Mouse (Mus musculus) adipocyte (in vitro differentiated cells): ENCODE results near the gene Kit.

Experiments
- DNase-seq: peaks from one replicate; pipeline ENCODE4 v3.0.0-alpha.2; 2016; ENCODE audit warnings: low spot score

The Kit gene

DNA sequence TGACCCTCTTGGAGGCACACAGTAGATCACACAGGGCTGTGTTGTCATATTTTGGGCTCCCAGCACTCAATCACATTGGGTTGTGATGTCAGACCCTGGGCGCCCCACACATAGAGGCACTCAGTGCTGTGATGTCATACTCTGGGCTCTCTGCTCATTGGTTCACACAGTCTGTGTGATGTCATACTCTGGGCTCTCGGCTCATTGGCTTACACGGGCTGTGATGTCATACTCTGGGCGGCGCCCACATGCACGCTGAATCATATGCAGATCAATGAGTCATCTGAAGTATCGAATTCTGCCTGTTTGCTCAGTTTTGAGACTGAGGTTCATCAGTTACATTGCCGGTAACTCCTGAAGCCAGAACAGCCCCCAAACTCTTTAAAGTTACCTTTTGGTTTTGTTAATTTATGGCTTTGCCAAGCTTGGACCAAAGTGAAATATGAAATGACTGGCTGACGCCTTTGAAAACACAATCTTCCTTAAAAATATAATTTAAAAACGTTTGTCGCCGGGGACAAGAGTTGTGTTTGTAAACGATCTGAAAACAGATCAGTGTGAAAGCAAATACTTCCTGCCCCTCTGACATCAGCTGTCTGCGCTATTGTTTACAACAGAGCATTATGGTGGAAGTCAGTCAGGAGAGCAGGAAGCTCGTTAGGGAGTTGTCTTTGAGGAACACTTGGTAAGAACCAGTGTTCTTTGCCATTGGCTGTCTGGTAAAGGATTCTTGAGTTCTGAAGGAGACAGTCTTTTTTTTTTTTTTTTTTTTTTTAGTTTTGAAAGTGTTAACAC, 15.0 kb downstream of the Kit start:
- no peak for DNase-seq

DNA sequence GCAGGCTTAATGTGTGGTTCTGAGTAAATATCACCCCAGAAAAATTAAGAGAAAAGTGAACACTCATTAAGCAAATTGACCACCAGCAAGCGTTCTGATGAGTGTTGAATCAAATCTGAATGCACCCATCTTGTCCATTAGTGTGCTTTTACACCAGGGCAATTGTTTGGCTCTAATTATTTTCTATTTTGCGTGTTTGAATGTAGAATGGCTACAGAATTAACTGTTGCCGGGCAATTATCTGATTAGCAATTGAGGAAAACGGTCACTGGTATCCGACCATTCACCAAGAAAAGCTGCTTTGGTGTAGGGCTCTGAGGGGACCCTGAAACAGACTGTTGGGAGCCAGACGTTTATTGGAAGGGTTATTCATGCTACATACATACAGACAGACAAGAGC, 16.2 kb downstream of the Kit start:
- DNase-seq = no peak

DNA sequence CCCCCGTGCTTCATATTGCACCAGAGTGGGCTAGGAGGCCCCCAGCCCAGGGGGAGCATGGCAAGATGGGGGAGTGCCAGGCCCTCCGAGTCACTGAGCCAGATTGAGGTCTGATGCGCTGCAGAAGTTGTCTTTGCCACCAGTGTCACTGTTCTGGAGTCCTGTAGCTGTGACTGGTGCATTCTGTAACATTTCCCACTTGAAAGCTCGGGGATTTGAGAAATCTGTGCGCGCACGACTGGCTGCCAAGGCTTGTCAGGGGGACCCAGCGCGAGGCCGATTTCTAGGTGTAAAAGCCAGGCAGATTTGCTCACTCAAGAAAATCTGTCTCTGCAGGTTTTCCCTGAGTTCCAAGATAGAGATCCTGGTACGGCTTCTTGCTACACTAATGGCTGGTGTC, 16.9 kb downstream of the Kit start:
- DNase-seq = no peak

DNA sequence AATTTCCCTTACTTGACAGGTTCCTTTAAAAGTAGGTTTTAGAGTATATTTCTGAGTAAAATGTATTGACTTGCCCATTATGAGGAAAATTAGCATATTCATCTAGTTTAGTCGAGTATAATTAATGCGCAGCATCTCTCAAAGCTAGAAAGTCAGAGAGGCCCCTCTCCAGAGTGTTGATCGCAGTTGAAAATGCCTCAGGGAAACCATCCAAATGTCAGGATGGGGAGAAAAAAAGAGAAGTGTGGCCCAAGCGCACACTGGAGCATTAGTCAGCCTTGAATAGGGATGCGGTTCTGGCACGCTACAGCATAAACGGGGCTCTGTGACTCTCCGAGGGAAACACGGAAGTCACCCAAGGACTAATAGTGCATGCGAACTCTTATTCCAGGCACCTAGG, 20.6 kb downstream of the Kit start:
- DNase-seq = no peak

DNA sequence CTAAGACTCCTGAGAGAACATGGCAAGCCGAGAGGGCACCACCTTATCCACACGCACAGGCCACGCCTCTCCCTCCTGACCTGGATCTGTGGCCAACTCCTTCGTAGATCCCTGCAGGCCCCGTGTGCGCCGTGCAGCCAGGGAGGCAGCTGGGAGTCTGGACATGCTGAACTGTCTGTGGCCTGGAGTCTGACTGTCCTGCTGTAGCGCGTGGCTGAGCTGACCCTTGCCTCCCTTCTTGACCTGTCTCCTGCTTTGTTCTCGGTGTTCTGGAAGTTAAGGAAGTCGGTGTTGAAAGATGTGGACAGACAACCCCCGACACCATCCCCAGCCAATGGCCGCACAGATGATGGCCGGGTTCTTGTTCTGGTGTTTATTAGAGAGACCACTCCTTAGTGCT, 21.5 kb downstream of the Kit start:
- no peak for DNase-seq

DNA sequence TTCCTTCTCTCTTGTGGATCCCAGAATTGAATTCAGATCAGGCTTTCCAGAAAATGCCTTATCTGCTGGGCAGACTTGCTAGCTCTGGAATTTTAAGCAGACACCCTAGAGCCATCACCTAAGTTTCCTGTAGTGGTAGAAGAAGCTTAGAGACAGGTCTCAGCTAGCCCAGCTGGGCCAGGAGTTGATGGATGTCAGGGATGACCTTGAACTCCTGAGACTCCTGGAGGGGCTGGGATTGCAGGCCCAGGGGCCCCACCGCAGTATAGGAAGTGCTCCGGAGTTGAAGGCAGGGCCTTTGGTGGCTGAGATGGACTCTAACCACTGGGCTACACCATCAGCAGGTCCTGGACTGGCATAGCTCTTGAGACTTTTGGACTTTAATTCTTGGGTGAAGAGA, 22.6 kb downstream of the Kit start:
- DNase-seq = no peak

DNA sequence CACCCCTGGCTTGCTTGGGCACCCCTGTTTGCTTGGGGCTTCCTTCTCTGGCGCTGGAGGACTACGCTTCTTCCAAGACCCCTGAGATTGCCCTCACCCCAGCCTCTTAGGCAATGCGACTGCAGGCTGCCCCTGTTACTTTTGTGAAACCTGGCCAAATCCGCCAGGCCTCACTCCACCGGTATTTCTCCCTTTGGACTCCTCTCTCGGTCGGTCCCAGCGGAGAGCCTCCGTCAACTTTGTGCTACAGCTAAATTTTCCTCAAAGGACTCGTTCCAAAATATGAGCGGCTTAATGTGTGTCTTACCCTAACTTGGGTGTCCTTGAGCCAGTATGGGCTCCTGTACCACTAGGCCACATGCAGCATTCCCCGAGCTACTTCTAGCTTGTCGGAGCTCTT, 23.8 kb downstream of the Kit start:
- no peak for DNase-seq

DNA sequence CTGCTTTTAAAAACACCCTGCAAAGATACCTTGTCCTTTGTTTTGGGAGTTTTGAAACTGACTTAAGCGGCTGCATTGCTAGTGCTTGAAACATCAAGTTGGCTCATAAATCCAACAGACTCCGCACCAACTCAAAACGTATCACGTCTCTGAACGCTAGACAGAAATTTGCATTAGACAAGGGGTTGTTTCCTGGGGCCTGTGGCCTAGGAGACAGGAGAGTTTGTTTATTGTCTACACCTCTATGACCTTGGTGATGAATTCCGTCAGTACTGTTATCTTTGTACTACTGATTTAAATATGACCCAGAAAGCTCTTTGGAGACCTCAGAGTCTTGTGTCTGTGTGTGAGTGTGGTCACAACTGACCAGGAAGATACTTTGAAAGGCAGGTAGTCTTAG, 25.3 kb downstream of the Kit start:
- DNase-seq = no peak

DNA sequence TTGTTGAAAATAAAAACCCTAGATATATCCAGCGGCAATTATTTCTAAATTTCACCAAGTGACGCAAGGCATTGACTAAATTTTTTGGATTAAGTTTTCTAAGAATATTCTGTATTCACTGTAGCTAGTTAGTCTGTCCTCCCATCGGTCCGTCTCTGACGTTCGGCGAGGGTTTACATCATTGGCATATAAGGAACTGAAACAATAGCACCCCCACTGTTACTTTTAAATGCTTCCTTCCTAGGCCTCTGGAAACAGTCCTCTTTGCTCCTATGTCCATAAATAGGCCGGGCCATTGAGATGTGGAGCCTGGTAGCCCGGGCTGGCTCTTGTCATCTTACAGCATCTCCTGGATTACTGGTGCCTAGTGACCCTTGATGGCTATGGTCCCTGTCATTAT, 29.5 kb downstream of the Kit start:
- no peak for DNase-seq

DNA sequence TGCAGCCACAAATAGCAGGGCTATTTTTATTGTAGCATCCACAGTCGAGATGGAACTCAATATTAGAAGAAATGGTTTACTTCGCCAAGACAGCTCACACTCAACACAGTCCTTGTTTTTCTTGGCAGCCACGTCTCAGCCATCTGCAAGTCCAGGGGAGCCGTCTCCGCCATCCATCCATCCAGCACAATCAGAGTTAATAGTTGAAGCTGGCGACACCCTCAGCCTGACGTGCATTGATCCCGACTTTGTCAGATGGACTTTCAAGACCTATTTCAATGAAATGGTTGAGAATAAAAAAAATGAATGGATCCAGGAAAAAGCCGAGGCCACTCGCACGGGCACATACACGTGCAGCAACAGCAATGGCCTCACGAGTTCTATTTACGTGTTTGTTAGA, 32.2 kb downstream of the Kit start:
- DNase-seq = no peak

DNA sequence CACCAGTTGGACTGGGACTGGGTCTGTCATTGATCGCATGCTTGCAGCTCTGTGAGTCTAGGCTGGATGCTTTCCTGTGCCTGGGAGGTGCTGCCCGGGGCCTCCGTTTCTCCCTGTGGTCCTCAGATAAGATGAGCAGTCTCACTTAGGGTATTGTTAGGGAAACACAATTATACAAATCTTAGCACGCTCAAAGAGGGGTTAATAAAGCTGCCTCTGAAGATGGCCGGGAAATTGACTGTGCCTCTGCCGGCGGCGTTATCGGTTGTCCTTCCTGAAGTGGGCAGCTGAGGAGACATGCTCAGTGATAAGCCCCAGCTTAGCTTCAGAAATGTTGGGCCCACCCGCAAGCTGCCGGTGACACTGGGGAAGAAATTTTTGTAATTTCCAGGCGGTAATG, 33.3 kb downstream of the Kit start:
- DNase-seq = no peak

DNA sequence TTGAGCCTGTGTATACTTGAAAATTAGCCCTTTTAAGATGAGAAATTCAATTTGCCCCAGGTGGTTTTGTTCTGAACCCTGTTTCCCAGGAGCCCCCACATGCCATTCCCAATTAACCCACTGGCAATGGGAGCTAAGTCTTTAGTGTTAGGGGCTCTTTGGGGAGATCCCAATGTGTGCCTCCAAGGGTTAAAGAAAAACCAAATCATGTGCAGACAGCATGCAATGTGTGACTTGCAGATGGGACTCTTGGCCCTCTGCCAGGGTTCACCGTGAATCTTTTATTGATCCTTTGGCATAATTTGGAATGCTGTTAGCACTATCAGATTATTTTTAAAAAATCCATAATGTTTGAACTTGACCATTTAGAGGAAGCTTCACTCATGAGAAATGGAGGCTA, 37.7 kb downstream of the Kit start:
- no peak for DNase-seq

DNA sequence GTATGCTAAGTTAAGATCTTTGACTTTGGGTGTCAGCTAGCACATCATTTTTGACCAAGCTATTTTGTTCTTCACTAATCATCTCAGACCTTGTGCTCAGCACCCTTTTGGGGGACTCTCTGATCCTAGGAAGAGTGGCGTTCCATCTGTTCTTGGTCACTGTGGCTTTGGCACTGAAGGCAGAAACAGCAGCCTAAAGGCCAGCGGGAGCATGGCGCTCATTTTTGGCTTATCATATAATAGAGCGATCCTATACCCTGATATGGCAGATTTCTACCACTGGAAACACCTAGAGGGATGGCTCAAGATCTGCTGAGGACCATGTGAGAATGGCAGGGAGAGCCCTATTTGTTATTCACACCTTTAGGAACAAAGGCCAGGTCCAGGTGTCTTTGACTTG, 38.2 kb downstream of the Kit start:
- no peak for DNase-seq

DNA sequence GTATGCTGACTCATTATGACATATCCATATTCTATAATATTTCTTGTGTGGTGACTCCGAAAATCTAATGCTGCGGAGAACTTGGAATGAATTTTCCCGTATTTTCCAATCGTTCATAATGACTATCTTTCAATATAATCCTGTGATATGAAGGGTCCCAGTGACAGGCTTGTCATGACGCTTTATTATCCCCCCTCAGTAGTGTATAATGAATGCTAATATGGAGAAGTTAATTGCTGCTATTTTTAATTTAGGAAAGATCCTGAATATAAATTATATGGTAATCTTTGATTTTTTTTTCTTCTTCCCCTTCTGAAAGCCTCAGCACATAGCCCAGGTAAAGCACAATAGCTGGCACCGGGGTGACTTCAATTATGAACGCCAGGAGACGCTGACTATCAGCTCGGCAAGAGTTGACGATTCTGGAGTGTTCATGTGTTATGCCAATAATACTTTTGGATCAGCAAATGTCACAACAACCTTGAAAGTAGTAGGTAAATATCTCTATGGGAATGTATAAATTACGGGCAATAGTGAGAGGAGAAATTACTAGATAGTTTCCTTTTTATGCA, 40.4 kb downstream of the Kit start:
- no peak for DNase-seq

DNA sequence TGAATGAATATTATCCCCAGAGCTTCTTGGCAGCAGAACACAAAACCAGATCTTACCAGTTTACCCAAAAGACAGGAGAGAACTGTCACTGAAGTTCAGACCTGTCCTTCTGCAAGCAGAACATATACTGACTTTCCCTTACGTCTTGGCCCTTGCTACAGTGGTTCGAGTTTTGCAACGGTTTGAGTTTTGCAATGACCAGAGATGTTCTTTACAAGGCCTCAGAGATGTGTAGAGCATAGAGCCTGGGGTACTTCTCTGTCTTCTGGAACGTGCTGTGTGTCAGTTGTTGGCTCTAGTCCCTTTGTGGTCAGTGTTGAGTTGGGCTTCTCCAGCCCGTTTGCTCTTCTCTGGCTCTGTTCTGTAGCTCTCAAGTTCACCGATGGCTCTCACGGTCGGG, 40.9 kb downstream of the Kit start:
- no peak for DNase-seq

DNA sequence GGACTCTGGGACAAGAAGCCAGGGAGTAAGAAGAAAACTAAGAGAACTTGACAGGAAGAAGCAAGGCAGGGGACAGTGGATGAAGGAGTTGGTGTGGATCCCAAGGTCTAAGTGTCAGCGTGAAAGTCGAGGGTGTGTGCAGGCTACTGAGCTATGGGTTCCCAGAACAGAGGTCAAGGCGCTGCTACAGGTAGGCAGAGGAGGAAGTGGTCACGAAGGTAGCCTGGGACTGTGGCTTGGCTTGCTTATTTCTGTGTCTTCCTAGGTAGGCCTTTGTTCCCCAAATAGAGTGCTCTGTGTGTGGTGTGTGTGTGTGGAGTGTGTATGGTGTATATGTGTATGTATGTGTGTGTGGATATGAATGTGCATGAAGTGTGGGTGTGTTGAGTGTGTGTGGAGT, 47.7 kb downstream of the Kit start:
- DNase-seq = no peak

DNA sequence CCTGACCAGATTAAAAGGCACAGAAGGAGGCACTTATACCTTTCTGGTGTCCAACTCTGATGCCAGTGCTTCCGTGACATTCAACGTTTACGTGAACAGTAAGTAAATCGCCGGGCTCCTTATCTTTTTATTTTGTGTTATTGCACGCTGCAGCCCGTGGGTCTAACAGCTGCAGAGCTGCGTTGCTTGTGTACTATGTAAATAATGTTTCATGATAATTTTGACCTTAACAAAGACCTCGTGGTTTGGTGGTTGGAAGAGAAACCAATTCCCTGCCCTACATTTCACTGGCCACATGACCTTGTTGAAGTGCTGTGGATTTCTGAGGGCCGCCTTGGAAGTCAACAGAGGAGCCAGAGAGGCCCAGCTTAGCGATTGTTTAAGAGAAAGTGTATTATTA, 48.3 kb downstream of the Kit start:
- no peak for DNase-seq

DNA sequence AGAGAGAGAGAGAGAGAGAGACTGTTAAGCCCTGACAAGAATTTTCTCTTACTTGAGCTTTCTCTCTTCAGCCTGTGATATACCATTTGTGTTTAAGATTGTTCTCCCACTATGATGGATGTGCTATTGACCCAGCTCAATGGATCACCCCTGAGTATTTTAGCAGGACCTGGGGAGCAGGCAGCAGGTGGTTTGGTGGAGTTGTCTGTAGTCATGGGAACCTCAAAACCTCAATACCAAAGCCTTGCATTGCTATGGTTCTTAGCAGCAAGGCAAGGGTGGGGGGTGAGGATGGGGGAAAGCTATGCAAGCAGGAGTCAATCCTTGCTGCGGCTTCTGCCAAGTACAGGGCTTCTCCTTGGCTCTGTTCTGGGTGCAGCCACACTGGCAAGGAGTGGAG, 48.8 kb downstream of the Kit start:
- DNase-seq = no peak

DNA sequence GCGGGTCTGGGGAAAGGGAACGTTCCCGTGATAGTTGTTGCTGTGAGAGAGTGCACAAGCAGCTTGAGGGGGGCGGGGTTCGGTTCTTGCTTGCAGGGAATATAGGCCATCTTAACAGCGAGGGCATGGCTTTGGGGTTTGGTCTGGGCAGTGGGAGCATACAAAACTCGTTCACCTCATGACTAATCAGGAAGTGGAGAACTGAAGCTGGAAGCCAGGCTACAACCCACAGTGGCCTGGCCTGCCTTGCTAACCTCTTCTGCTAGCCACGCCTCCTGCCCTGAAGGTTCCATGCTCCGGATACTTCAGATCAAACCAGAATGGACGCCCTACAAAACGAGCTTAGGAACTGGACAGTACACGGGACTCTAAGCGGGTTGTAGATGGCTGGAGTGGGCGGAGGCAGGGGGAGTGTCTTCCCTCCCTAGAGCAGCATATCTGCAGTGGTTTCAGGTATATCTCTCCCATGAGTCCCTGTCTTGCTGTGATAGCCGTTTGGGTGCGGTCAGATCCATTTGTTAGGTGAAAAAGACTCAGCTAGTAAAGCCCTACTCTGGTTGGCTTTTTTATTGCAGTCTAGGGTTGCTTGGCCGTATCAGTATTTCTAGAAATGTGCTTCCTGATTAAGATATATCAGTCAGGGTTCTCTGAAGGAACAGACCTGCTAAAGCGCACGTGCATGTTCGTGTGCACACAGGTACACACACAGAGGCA, 49.4 kb downstream of the Kit start:
- no peak for DNase-seq

DNA sequence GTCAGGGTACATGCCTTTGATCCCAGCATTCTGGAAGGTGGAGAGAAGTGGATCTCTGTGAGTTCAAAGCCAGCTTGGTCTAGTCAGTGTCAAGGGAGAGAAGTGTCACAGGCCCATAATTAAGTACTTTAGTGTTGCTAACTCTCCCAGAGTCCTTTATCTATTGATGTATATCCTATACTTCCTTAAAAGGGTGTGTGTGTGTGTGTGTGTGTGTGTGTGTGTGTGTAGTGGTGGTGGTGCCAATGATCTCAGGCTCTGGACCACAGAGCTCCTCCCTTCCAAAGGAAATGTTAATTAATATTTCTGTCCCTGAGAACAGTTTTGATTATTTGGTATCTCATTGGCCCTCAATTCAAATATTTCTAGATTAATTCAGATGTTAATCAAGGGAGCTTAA, 50.3 kb downstream of the Kit start:
- DNase-seq = no peak

DNA sequence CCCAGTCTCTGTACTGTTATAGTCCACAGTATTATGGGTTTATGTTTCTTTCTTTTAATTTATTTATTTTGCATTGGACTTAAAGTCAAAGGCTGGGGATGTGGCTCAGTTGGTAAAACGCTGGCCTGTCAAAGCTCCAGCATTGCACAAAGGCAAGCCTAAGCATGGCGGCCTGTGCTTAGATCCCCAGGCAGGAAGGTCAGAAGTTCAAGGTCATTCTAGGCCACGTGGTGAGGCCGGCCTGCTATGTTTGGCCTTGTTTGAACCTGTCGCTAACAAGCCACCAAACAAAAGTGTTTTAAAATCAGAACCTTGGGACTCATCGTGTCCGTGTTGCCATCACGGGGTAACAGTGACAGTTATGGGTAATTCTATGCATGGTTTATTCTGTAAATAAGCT, 51.6 kb downstream of the Kit start:
- no peak for DNase-seq

DNA sequence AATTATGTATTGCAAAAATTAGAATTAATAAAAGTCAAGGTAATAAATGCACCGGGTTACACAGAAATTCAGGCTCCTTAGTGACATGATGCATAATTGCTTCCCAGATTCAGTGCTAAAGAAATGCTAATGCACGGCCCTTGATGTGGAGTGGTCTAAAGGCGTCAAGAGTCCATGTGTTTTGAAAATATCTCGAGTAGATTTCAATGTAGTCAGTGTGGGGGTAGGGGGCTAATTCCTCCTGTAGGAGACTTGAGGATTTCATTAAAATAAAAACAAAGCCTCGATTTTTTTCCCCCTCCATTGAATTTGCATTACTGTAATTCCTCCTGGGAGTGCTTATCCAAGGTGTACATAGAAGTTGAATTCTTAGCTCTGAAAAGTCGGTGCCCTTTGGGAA, 52.0 kb downstream of the Kit start:
- no peak for DNase-seq

DNA sequence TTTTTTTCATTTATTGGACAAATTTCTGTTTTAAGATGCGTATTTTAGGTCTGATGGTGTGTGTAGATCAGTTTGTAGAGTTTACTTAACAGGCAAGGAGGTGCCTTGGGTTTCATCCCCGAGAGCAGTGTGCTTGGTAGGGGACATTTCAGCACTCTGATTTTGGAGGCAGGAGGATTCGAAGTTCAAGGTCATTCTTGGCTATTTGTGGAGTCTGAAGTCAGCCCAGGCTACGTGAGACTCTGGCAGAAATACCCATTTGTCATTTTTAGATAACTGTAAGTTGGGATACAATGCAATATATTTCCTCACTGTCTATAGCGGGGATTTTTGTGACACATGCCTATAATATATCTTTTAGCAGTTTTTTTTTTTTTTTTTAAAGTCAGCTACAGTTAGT, 57.5 kb downstream of the Kit start:
- no peak for DNase-seq
